Mouse (Mus musculus) adrenal gland, adult 2 months (tissue): ENCODE data around the gene Rnase13. TPM values are rescaled to one million over a fixed set of nuclear protein-coding genes. Genes with fewer than 3 reads are reported as not detected.
"Not testable (repeated sequence)": the region's sequence is repeated elsewhere in the genome, so short reads cannot be mapped to it uniquely, and the experiment has no call there.

ENCODE experiments used
- DNase-seq: peaks from one replicate; pipeline ENCODE4 v3.0.0; 2021
- long read RNA-seq: library from polyadenylated mRNA; stranded (forward); transcript quantifications from one replicate; pipeline ENCODE4 v2.0.0, GENCODE M21; 2021
- polyA plus RNA-seq: library from polyadenylated mRNA; depleted of rRNA; stranded (reverse); fragments of >200 nt; gene quantifications from 2 replicates; pipeline ENCODE4 v1.2.3, GENCODE M21; 2012; rRNA removed
- total RNA-seq, 2 experiments: library from RNA; stranded (reverse); gene quantifications; 2 replicates each; pipeline ENCODE4 v1.2.3; 2021

Rnase13 gene
- total RNA-seq, result not detected
- polyA plus RNA-seq, result not detected in 2 replicates
- long read RNA-seq, result 0 reads

- no peak for DNase-seq
Measured at GRCm38 (mm10) chr14:51922571-51922865, at the start of gene Rnase13. TSS of gene Rnase13 (minus strand) at chr14:51922773.

GRCm38 (mm10) chr14:51967400-51967799, 44.8 kb upstream of the Rnase13 start:
- no peak for DNase-seq

- no peak for DNase-seq
Measured at GRCm38 (mm10) chr14:51960316-51960715, 37.7 kb upstream of the Rnase13 start.

- DNase-seq, result no peak
Measured at GRCm38 (mm10) chr14:51943336-51943735, 20.8 kb upstream of the Rnase13 start.

GRCm38 (mm10) chr14:51942236-51942635, 19.7 kb upstream of the Rnase13 start:
- no peak for DNase-seq

GRCm38 (mm10) chr14:51941577-51941976, 19.0 kb upstream of the Rnase13 start:
- DNase-seq, result peak; percentile 34

GRCm38 (mm10) chr14:51940944-51941560, 18.5 kb upstream of the Rnase13 start:
- peak; percentile 78 for DNase-seq

GRCm38 (mm10) chr14:51939005-51939404, 16.4 kb upstream of the Rnase13 start:
- DNase-seq, result no peak

- DNase-seq, result no peak
Measured at GRCm38 (mm10) chr14:51932092-51933020, 9.8 kb upstream of the Rnase13 start.

GRCm38 (mm10) chr14:51930824-51931223, 8.3 kb upstream of the Rnase13 start:
- peak; percentile 75 for DNase-seq

GRCm38 (mm10) chr14:51929968-51930367, 7.4 kb upstream of the Rnase13 start:
- no peak for DNase-seq

GRCm38 (mm10) chr14:51929309-51929943, 6.9 kb upstream of the Rnase13 start:
- peak; percentile 63 for DNase-seq

GRCm38 (mm10) chr14:51926930-51927329, 4.4 kb upstream of the Rnase13 start:
- DNase-seq, result not testable (repeated sequence)

GRCm38 (mm10) chr14:51923492-51923891, 919 bp upstream of the Rnase13 start:
- DNase-seq, result no peak

- DNase-seq, result no peak
Measured at GRCm38 (mm10) chr14:51922910-51923309, 337 bp upstream of the Rnase13 start.

GRCm38 (mm10) chr14:51921759-51922570, 608 bp downstream of the Rnase13 start:
- no peak for DNase-seq

- no peak for DNase-seq
Measured at GRCm38 (mm10) chr14:51918966-51919365, 3.6 kb downstream of the Rnase13 start.

- DNase-seq, result no peak
Measured at GRCm38 (mm10) chr14:51918125-51918524, 4.4 kb downstream of the Rnase13 start, which contains the start of gene Tppp2. TSS of gene Tppp2 (plus strand) at chr14:51918425.

GRCm38 (mm10) chr14:51916539-51916938, 6.0 kb downstream of the Rnase13 start:
- peak; percentile 51 for DNase-seq

GRCm38 (mm10) chr14:51915030-51915429, 7.5 kb downstream of the Rnase13 start:
- DNase-seq, result peak; percentile 61

GRCm38 (mm10) chr14:51913960-51914762, 8.4 kb downstream of the Rnase13 start, which contains the start of gene Ndrg2:
TSS of gene Ndrg2 (minus strand) at chr14:51914158.
- DNase-seq, result peak; percentile 85
